Mouse (Mus musculus): ENCODE measurements around the gene Galnt7.

- no peak for TF ChIP-seq GATA1 (IDR thresholded peaks at IDR 0.05; ENCODE audit: borderline replicate concordance, low read length)
- TF ChIP-seq FLI1 (IDR thresholded peaks at IDR 0.05; ENCODE audit: low read length): no peak
These were observed 50.3 kb downstream of the Galnt7 start for GRCm38 (mm10) chr8:57602511-57602910.
